ENCODE assay signal across 1 mouse cellular context in the genomic region with DNA sequence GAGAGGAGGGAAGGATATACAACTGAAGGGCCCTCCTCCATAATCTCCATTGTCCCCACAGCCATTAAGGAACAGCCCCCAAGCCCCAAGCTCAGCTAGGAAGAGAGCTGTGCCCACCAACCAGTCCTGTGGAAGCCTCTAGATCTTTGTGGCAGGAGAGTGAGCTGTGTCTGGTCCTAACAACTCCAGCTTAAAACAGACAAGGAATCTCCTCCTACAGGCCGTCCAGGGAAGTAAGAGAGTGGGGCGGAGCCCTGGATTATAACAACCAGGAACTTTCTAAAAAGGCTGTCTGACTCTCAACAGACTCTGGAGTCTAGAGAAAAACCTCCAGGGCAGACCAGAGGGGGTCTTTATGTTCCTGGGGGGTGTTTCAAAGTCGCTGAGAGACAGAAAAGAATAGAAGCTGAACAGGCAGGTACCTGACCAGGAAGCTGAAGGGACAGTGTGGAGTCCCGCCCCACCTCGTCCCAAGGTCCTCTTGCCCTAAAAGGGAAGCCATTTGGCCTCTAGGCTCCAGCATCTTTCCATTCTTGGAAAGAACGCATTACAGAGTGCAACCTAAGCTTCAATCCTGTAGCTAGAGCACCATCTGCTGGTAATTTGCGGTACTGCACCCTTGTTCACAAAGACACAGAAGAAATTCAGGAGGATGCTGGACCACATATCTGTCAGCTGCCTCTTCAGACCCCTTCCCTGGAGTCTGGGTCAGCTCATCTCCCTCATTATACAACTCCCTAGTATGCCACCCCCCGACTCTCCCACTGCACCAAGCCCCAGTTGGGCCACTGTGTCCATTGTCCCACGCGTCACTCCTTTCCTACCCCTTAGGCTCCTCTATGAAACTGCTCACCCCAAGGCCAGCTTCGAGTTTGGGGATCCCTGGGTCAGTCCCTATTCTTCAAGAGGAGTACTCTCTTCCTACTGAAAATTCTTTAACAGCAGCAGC.
TF ChIP-seq lines count a peak whose summit lies in the region.

No protein-coding gene starts in this region.

TF ChIP-seq in C2C12, 6 proteins besides CTCF, POLR2A, EP300 and RAD21:
- TF ChIP-seq USF1 (IDR thresholded peaks at IDR 0.05; ENCODE audit: low read depth) (no peak), FOSL1 (IDR thresholded peaks at IDR 0.05; ENCODE audit: insufficient read depth, low read length, poor library complexity, severe bottlenecking) (no peak), CEBPB (IDR thresholded peaks at IDR 0.05; ENCODE audit: low read depth) (no peak), MAX (IDR thresholded peaks at IDR 0.05) (peak; percentile 45)
